ENCODE assay signal across 34 mouse cellular contexts in the genomic region with DNA sequence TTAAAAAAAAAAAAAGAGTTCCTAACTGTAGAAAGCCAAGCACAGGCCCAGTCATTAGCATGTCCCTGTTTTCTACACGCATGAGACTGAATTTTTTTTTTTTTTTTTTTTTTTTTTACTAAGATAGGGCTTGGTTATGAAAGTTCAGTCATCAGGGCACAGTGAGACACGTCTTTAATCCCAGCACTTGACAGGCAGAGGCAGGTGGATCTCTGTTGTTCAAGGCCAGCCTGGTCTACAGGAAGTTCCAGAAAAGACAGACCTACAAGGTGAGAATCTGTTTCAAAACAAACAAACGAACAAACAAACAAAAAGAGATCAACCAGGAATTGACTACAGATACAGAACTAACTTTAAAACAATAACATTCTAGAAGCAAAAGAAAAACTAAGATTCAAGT.
"Had no signal": no experiment of that assay in that cellular context is flagged by ENCODE, and none has a peak within 500 bp of the region (broad histone marks: within the 10 kb centered on the region; RNA-seq: fewer than 3 reads in every experiment).

No protein-coding gene starts in this region.

- H3K27ac ChIP-seq: heart, embryonic 10.5 days; heart, embryonic 13.5 days; heart, embryonic 15.5 days; hindbrain, embryonic 10.5 days; hindbrain, embryonic 12.5 days; hindbrain, embryonic 13.5 days; hindbrain, embryonic 14.5 days; hindbrain, embryonic 15.5 days; hindbrain, postnatal 0 days; intestine, embryonic 15.5 days; kidney, embryonic 15.5 days; kidney, postnatal 0 days; layer of hippocampus, adult 2 months; left cerebral cortex, adult 2 months had no signal

- H3K27me3 ChIP-seq: heart, embryonic 12.5 days; heart, embryonic 13.5 days; heart, embryonic 15.5 days; hindbrain, embryonic 12.5 days; hindbrain, embryonic 13.5 days; hindbrain, embryonic 15.5 days; intestine, embryonic 15.5 days; kidney, embryonic 15.5 days had no signal

- H3K4me2 ChIP-seq: heart, embryonic 11.5 days; heart, embryonic 12.5 days; heart, embryonic 13.5 days; heart, embryonic 15.5 days; hindbrain, embryonic 12.5 days; hindbrain, embryonic 13.5 days; hindbrain, embryonic 14.5 days; hindbrain, embryonic 15.5 days; intestine, embryonic 15.5 days; kidney, embryonic 15.5 days had no signal

- H3K9me3 ChIP-seq: heart, embryonic 10.5 days; heart, embryonic 13.5 days; heart, embryonic 15.5 days; hindbrain, embryonic 12.5 days; hindbrain, embryonic 13.5 days; hindbrain, embryonic 15.5 days; intestine, embryonic 15.5 days; kidney, embryonic 15.5 days had no signal

- H3K9ac ChIP-seq: heart, embryonic 12.5 days; heart, embryonic 13.5 days; heart, embryonic 15.5 days; hindbrain, embryonic 12.5 days; hindbrain, embryonic 13.5 days; hindbrain, embryonic 14.5 days; hindbrain, embryonic 15.5 days; intestine, embryonic 15.5 days; kidney, embryonic 15.5 days had no signal

- H3K4me3 ChIP-seq: heart, embryonic 10.5 days; heart, embryonic 12.5 days; heart, embryonic 13.5 days; heart, embryonic 15.5 days; hindbrain, embryonic 10.5 days; hindbrain, embryonic 12.5 days; hindbrain, embryonic 13.5 days; hindbrain, embryonic 15.5 days; intestine, embryonic 15.5 days; kidney, embryonic 15.5 days; layer of hippocampus, adult 2 months; left cerebral cortex, adult 2 months had no signal

- ATAC-seq: hindbrain, embryonic 16.5 days; hindbrain, postnatal 0 days; inflammation-experienced regulatory T-cells, adult 6 months; intestine, embryonic 15.5 days; intestine, embryonic 16.5 days; intestine, postnatal 0 days had no signal

- H3K4me1 ChIP-seq: hindbrain, embryonic 15.5 days; intestine, embryonic 15.5 days had no signal

- DNase-seq: heart, postnatal 10 days; heart, postnatal 14 days; heart, postnatal 36 days; kidney, adult 11 months; kidney, adult 18-20 months; kidney, adult 2 months; kidney, adult 8-10 months; kidney, adult 9 months; kidney, postnatal 14 days; kidney, postnatal 25 days; kidney, postnatal 36 days; kidney, postnatal 4 days; layer of hippocampus, adult 9-11 months; layer of hippocampus, postnatal 36 days had no signal
